Mouse (Mus musculus) brain, embryonic 14.5 days (tissue): ENCODE results near the gene Sh3d19.

Experiments
- CTCF ChIP-seq: fragments of 200-500 bp; IDR thresholded peaks from 2 replicates; pipeline ENCODE4 v1.5.1; 2012; ENCODE audit warnings: inconsistent platforms, mild to moderate bottlenecking, moderate library complexity, borderline replicate concordance; ENCODE audit not compliant: insufficient read depth, insufficient read length; ENCODE audit errors: extremely low read depth
- POLR2A ChIP-seq: fragments of 200-500 bp; IDR thresholded peaks from 2 replicates; pipeline ENCODE4 v1.6.1; 2012; ENCODE audit warnings: mild to moderate bottlenecking, inconsistent platforms, borderline replicate concordance; ENCODE audit not compliant: poor library complexity, insufficient read depth, insufficient read length, severe bottlenecking; ENCODE audit errors: extremely low read depth

DNA sequence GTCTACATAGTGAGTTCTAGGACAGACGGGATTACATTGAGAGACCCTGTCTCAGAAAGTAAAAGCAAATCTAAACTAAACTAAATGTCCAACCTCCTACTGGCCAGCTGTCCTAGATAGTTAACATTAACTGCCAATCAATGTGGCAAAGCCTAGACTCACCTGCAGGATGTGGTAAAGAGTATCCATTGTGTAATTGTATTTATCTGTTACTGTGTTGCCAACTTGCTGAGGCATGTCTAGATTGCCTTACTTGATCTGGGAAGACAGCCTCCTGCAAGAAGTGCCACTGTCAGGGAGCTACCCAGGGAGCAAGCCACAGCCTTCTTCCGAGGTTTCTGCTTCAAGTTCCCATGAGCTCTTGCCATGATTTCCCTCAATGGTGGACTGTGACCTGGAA, 16.3 kb downstream of the Sh3d19 start:
- TF ChIP-seq CTCF (no peak), POLR2A (no peak)
